Mouse (Mus musculus): ENCODE measurements around the gene Enoph1.

Enoph1 gene

GRCm38 (mm10) chr5:100038714-100039601, 827 bp upstream of the Enoph1 start:
- in situ Hi-C loops (cut with MboI, MseI): loop anchor here (25.0 kb wide), 2 partner anchors 473 to 748 kb away; partner anchors contain the start of genes Cops4, Helq, Lin54 and Mrps18c

- in situ Hi-C loops (cut with MboI, MseI): loop anchor here (5.0 to 25.0 kb wide), 3 partner anchors 58 to 747 kb away; partner anchors contain the start of genes Cops4, Helq, Lin54 and Mrps18c
These were observed 548 bp downstream of the Enoph1 start for GRCm38 (mm10) chr5:100040281-100040784.

- in situ Hi-C loops (cut with MboI, MseI): loop anchor here (5.0 to 25.0 kb wide), 3 partner anchors 59 to 746 kb away; partner anchors contain the start of genes Cops4, Helq, Lin54 and Mrps18c
These were observed 1.5 kb downstream of the Enoph1 start for GRCm38 (mm10) chr5:100041272-100041671.

- in situ Hi-C loops (cut with MboI, MseI): loop anchor here (5.0 to 25.0 kb wide), 3 partner anchors 60 to 745 kb away; partner anchors contain the start of genes Cops4, Helq, Lin54 and Mrps18c
These were observed 2.7 kb downstream of the Enoph1 start for GRCm38 (mm10) chr5:100042467-100042866.

GRCm38 (mm10) chr5:100043361-100043760, 3.6 kb downstream of the Enoph1 start:
- in situ Hi-C loops (cut with MboI, MseI): loop anchor here (5.0 to 25.0 kb wide), 3 partner anchors 61 to 744 kb away; partner anchors contain the start of genes Cops4, Helq, Lin54 and Mrps18c

GRCm38 (mm10) chr5:100044030-100044429, 4.2 kb downstream of the Enoph1 start:
- in situ Hi-C loops (cut with MboI, MseI): loop anchor here (5.0 to 25.0 kb wide), 3 partner anchors 62 to 743 kb away; partner anchors contain the start of genes Cops4, Helq, Lin54 and Mrps18c

- in situ Hi-C loops (cut with MboI, MseI): loop anchor here (5.0 to 25.0 kb wide), 3 partner anchors 62 to 743 kb away; partner anchors contain the start of genes Cops4, Helq, Lin54 and Mrps18c
These were observed 4.8 kb downstream of the Enoph1 start for GRCm38 (mm10) chr5:100044621-100045020.

GRCm38 (mm10) chr5:100046096-100046495, 6.3 kb downstream of the Enoph1 start:
- in situ Hi-C loops (cut with MboI, MseI): loop anchor here (25.0 kb wide), 2 partner anchors 466 to 741 kb away; partner anchors contain the start of genes Cops4, Helq, Lin54 and Mrps18c

GRCm38 (mm10) chr5:100047143-100047640, 7.4 kb downstream of the Enoph1 start:
- in situ Hi-C loops (cut with MboI, MseI): loop anchor here (25.0 kb wide), 2 partner anchors 465 to 740 kb away; partner anchors contain the start of genes Cops4, Helq, Lin54 and Mrps18c

GRCm38 (mm10) chr5:100047871-100048270, 8.1 kb downstream of the Enoph1 start:
- in situ Hi-C loops (cut with MboI, MseI): loop anchor here (25.0 kb wide), 2 partner anchors 464 to 739 kb away; partner anchors contain the start of genes Cops4, Helq, Lin54 and Mrps18c

GRCm38 (mm10) chr5:100049904-100050303, 10.1 kb downstream of the Enoph1 start:
- in situ Hi-C loops (cut with MboI, MseI): loop anchor here (25.0 kb wide), 2 partner anchors 462 to 737 kb away; partner anchors contain the start of genes Cops4, Helq, Lin54 and Mrps18c

- in situ Hi-C loops (cut with MboI, MseI): no loop called here
These were observed 12.9 kb downstream of the Enoph1 start for GRCm38 (mm10) chr5:100052728-100053127.

- in situ Hi-C loops (cut with MboI, MseI): no loop called here
These were observed 15.2 kb downstream of the Enoph1 start for GRCm38 (mm10) chr5:100054807-100055547.

GRCm38 (mm10) chr5:100055866-100056369, 16.1 kb downstream of the Enoph1 start:
- in situ Hi-C loops (cut with MboI, MseI): no loop called here

GRCm38 (mm10) chr5:100057461-100058209, 17.9 kb downstream of the Enoph1 start:
- in situ Hi-C loops (cut with MboI, MseI): no loop called here

- in situ Hi-C loops (cut with MboI, MseI): no loop called here
These were observed 18.9 kb downstream of the Enoph1 start for GRCm38 (mm10) chr5:100058729-100059128.

- in situ Hi-C loops (cut with MboI, MseI): no loop called here
These were observed 19.5 kb downstream of the Enoph1 start for GRCm38 (mm10) chr5:100059326-100059725.

GRCm38 (mm10) chr5:100060876-100061275, 21.1 kb downstream of the Enoph1 start:
- in situ Hi-C loops (cut with MboI, MseI): no loop called here

GRCm38 (mm10) chr5:100067579-100067978, 27.8 kb downstream of the Enoph1 start:
- in situ Hi-C loops (cut with MboI, MseI): no loop called here

GRCm38 (mm10) chr5:100069526-100069925, 29.7 kb downstream of the Enoph1 start:
- in situ Hi-C loops (cut with MboI, MseI): no loop called here

All from T-helper 2 cell (primary cell).